Mouse (Mus musculus) WW6 (cell line): ENCODE data around the gene Gm45337.
A peak's percentile ranks its signal among the peaks of the same experiment; 100 is the strongest.

Source experiments
- DNase-seq: peaks from one replicate; pipeline ENCODE4 v3.0.0-alpha.2; 2013; ENCODE audit warnings: low read depth, low spot score

The Gm45337 gene

DNA sequence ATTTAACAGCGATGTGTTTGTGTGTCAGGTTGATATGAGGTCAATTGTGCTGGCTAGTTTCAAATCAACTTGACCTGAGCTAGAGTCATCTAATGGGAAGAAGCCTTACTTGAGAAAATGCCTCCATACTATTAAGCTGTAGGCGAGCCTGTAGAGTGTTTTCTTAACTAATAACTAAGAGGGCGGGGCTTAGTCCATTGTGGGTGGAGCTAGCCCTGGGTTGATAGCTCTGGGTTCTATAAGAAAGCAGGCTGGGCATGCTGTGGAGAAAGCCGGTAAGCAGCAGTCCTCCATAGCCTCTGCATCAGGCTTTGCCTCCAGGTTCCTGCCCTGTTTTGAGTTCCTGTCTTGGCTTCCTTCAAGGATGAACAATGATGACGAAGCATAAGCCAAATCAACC lies 39.7 kb downstream of the Gm45337 start:
- DNase-seq, result no peak

DNA sequence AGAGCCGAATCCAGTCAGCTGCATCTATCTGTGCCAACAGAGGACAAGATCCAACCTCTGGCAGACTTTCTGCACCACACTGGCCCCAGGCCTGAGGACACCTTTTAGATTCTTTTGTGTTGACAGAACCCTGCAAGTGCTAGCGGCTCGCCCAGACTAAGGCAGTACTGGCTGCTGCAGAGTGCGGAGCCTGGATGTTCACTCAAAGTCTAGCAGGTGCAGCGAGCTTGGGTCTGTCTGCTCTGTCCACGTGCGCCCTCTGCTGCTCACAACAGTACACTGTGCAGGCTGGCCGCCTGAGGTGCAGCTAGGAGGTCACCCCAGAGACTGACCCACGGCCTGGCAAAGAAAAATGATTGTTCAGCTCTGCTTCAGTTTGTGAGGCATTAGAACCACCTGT lies 46.6 kb downstream of the Gm45337 start:
- DNase-seq, result peak; percentile 50

DNA sequence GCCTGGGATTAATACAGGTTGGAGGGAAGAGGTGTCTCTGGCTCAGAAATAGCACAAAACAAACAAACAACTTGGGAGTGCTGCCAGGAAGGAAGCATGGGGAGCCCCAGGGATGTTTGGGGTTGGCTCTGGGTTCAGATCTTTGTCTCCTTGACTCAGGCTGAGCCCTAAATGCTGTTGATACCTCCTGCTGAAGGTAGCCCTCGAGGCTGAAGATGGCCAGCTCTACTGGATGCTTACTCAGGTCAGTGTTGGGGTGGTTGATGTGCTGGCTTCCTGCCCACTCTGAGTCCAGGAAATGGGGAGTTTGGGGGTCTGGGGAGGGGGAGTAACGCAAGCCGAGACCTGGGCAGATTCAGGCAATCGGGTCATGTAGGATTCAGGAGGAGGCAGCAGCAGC lies 47.7 kb downstream of the Gm45337 start:
- DNase-seq, result no peak

GRCm38 (mm10) chr7:142095183-142095931 lies 49.0 kb downstream of the Gm45337 start, which contains the start of gene Dusp8:
TSS of gene Dusp8 (minus strand) at chr7:142095843.
- DNase-seq, result peak; percentile 52

GRCm38 (mm10) chr7:142094301-142095143 lies 49.9 kb downstream of the Gm45337 start:
- DNase-seq, result no peak

GRCm38 (mm10) chr7:142093696-142094240 lies 50.6 kb downstream of the Gm45337 start:
- no peak for DNase-seq
